Mouse (Mus musculus): ENCODE measurements around the gene Acadvl.
A peak's percentile ranks its signal among the peaks of the same experiment; 100 is the strongest.

Acadvl gene

GRCm38 (mm10) chr11:70014880-70015558, at the start of gene Acadvl:
TSS of gene Acadvl (minus strand) at chr11:70015411.
- peak; percentile 83 for DNase-seq (ENCODE audit: low spot score)

GRCm38 (mm10) chr11:70063053-70063452, 47.8 kb upstream of the Acadvl start:
- no peak for DNase-seq (ENCODE audit: low spot score)

- no peak for DNase-seq (ENCODE audit: low spot score)
Measured at GRCm38 (mm10) chr11:70059930-70060329, 44.7 kb upstream of the Acadvl start.

GRCm38 (mm10) chr11:70057805-70058204, 42.6 kb upstream of the Acadvl start:
- no peak for DNase-seq (ENCODE audit: low spot score)

- DNase-seq (ENCODE audit: low spot score), result peak; percentile 65
Measured at GRCm38 (mm10) chr11:70055618-70056214, 40.5 kb upstream of the Acadvl start.

GRCm38 (mm10) chr11:70053898-70054570, 38.8 kb upstream of the Acadvl start, which contains the start of gene Asgr1:
TSS of gene Asgr1 (plus strand) at chr11:70054085.
- DNase-seq (ENCODE audit: low spot score), result no peak

GRCm38 (mm10) chr11:70053156-70053555, 37.9 kb upstream of the Acadvl start:
- DNase-seq (ENCODE audit: low spot score), result no peak

- DNase-seq (ENCODE audit: low spot score), result peak; percentile 29
Measured at GRCm38 (mm10) chr11:70049816-70050215, 34.6 kb upstream of the Acadvl start.

GRCm38 (mm10) chr11:70049366-70049765, 34.2 kb upstream of the Acadvl start:
- no peak for DNase-seq (ENCODE audit: low spot score)

GRCm38 (mm10) chr11:70045435-70045834, 30.2 kb upstream of the Acadvl start:
- DNase-seq (ENCODE audit: low spot score), result no peak

- no peak for DNase-seq (ENCODE audit: low spot score)
Measured at GRCm38 (mm10) chr11:70043665-70044064, 28.5 kb upstream of the Acadvl start.

GRCm38 (mm10) chr11:70042309-70043085, 27.3 kb upstream of the Acadvl start:
- DNase-seq (ENCODE audit: low spot score), result no peak

- no peak for DNase-seq (ENCODE audit: low spot score)
Measured at GRCm38 (mm10) chr11:70040184-70040583, 25.0 kb upstream of the Acadvl start.

- no peak for DNase-seq (ENCODE audit: low spot score)
Measured at GRCm38 (mm10) chr11:70039631-70040030, 24.4 kb upstream of the Acadvl start.

- no peak for DNase-seq (ENCODE audit: low spot score)
Measured at GRCm38 (mm10) chr11:70038174-70038573, 23.0 kb upstream of the Acadvl start.

- no peak for DNase-seq (ENCODE audit: low spot score)
Measured at GRCm38 (mm10) chr11:70031321-70031670, 16.1 kb upstream of the Acadvl start.

- DNase-seq (ENCODE audit: low spot score), result no peak
Measured at GRCm38 (mm10) chr11:70030651-70031320, 15.6 kb upstream of the Acadvl start.

- DNase-seq (ENCODE audit: low spot score), result no peak
Measured at GRCm38 (mm10) chr11:70029829-70030550, 14.8 kb upstream of the Acadvl start.

GRCm38 (mm10) chr11:70029130-70029801, 14.1 kb upstream of the Acadvl start:
- no peak for DNase-seq (ENCODE audit: low spot score)

- no peak for DNase-seq (ENCODE audit: low spot score)
Measured at GRCm38 (mm10) chr11:70028401-70029129, 13.4 kb upstream of the Acadvl start.

Data from c-Kit-positive CD71-positive TER-119-positive erythroid progenitor cells, embryonic 14.5 days (primary cell).